Comparison of ENCODE assay signal across 12 mouse cellular contexts in genomic region chr16:52470226-52470625, GRCm38 (mm10). TPM values are rescaled to one million over a fixed set of nuclear protein-coding genes. Genes with fewer than 3 reads are reported as not detected.
A peak's percentile ranks its signal among the peaks of the same experiment; 100 is the strongest.
DNase-seq lines count a peak whose midpoint lies in the region; ATAC-seq and TF ChIP-seq lines count a peak whose summit lies in the region.
"Had no signal": no experiment of that assay in that cellular context is flagged by ENCODE, and none has a peak within 500 bp of the region (broad histone marks: within the 10 kb centered on the region; RNA-seq: fewer than 3 reads in every experiment).

No protein-coding gene starts in this region.

- no peak overlapping the region for H3K4me3 ChIP-seq in bone marrow macrophage, adult 2 months (ENCODE audit: insufficient read depth, low read length)
- H3K4me3 ChIP-seq in forebrain, embryonic 13.5 days, result no peak overlapping the region
- no peak overlapping the region for H3K4me3 ChIP-seq in limb, embryonic 10.5 days
- H3K4me3 ChIP-seq: limb, embryonic 15.5 days had no signal

- no peak for TF ChIP-seq POLR2A in bone marrow macrophage, adult 2 months (IDR thresholded peaks at IDR 0.05; ENCODE audit: borderline replicate concordance, low read depth, low read length)

- peak; percentile 94 for ATAC-seq in monocyte, adult 5-6 weeks (replicated peaks; ENCODE audit: insufficient number of reproducible peaks, low FRiP score, low TSS enrichment, poor library complexity, severe bottlenecking)
- ATAC-seq in forebrain, embryonic 13.5 days, result no peak
- ATAC-seq: forebrain, embryonic 16.5 days had no signal

- no peak for TF ChIP-seq CTCF in bone marrow macrophage, adult 2 months (IDR thresholded peaks at IDR 0.05; ENCODE audit: low read depth, low read length)

- H3K4me1 ChIP-seq in bone marrow macrophage, adult 2 months (ENCODE audit: control insufficient read depth, insufficient read depth, low read length), result peaks cover 40% of the 10 kb centered on the region
- no peaks in the 10 kb centered on the region for H3K4me1 ChIP-seq in forebrain, embryonic 13.5 days
- H3K4me1 ChIP-seq in limb, embryonic 10.5 days, result no peaks in the 10 kb centered on the region

- H3K27me3 ChIP-seq in forebrain, embryonic 13.5 days, result no peaks in the 10 kb centered on the region
- no peaks in the 10 kb centered on the region for H3K27me3 ChIP-seq in limb, embryonic 10.5 days (ENCODE audit: low read depth, poor library complexity, severe bottlenecking)
- H3K27me3 ChIP-seq: limb, embryonic 15.5 days had no signal

- H3K9ac ChIP-seq in forebrain, embryonic 13.5 days, result no peak overlapping the region
- H3K9ac ChIP-seq: limb, embryonic 15.5 days had no signal

- H3K9me3 ChIP-seq in forebrain, embryonic 13.5 days (replicated peaks), result no peaks in the 10 kb centered on the region
- H3K9me3 ChIP-seq in limb, embryonic 10.5 days (replicated peaks), result no peaks in the 10 kb centered on the region
- H3K9me3 ChIP-seq: limb, embryonic 15.5 days had no signal

- peak; percentile 21 for DNase-seq in layer of hippocampus, adult 9-11 months
- DNase-seq in layer of hippocampus, postnatal 14 days (ENCODE audit: low spot score in 2 of 2), result no peak
- peak; percentile 43 to 61 for DNase-seq in B cell, adult 2 months
- DNase-seq in gastrocnemius, postnatal 10 days, result no peak
- no peak for DNase-seq in limb, embryonic 10.5 days (ENCODE audit: low spot score)
- DNase-seq: adrenal gland, postnatal 36 days; kidney, postnatal 25 days had no signal

- no peaks in the 10 kb centered on the region for H3K36me3 ChIP-seq in forebrain, embryonic 13.5 days (ENCODE audit: poor library complexity, severe bottlenecking)
- H3K36me3 ChIP-seq in limb, embryonic 10.5 days, result no peaks in the 10 kb centered on the region
- H3K36me3 ChIP-seq: limb, embryonic 15.5 days had no signal

- H3K27ac ChIP-seq in bone marrow macrophage, adult 2 months (ENCODE audit: insufficient read depth, low read depth, low read length), result peak overlapping the region; percentile 94
- H3K27ac ChIP-seq in forebrain, embryonic 13.5 days, result no peak overlapping the region
- no peak overlapping the region for H3K27ac ChIP-seq in limb, embryonic 10.5 days
- H3K27ac ChIP-seq: limb, embryonic 15.5 days had no signal

- WGBS in forebrain, embryonic 13.5 days, result 82% methylated on average over 3 of the region's 3 CpGs
- 88% methylated on average over 3 of the region's 3 CpGs for WGBS in limb, embryonic 10.5 days

- H3K4me2 ChIP-seq in forebrain, embryonic 13.5 days, result no peak overlapping the region
- H3K4me2 ChIP-seq: limb, embryonic 15.5 days had no signal

RNA-seq across cellular contexts. Expression of gene Alcam, which starts 16.4 kb away (rescaled TPM):
- total RNA-seq in layer of hippocampus, postnatal 14 days (2021), result 100 to 1,000 TPM; 107 to 109 TPM
- polyA plus RNA-seq in bone marrow macrophage, adult 2 months (2012; ENCODE audit: insufficient read depth, insufficient read length, missing spikeins), result 133 and 141 TPM in 2 replicates
- total RNA-seq in monocyte, adult 5-6 weeks (2017), result 77.2 to 82.4 TPM (median 80.4 TPM) in 3 replicates
- 15.2 and 16.1 TPM in 2 replicates for polyA plus RNA-seq in forebrain, embryonic 13.5 days (2015; fragmentation: Nextera tagmentation; extraction: Ambion mirVana)
- 1 to 10 TPM; 2.5 to 3.9 TPM for total RNA-seq in gastrocnemius, postnatal 10 days (2021)
- polyA plus RNA-seq in limb, embryonic 10.5 days (2016; fragmentation: Nextera tagmentation; extraction: Ambion mirVana), result 3.6 and 4.0 TPM in 2 replicates

Comparison
In these comparisons a context has a peak if more than half of its experiments do, and no peak if none do; other contexts are left out.
1. DNase-seq: peak in layer of hippocampus, adult 9-11 months (single experiment) and B cell, adult 2 months (2 of 2); none in layer of hippocampus, postnatal 14 days (0 of 2), gastrocnemius, postnatal 10 days (single experiment) and limb, embryonic 10.5 days (single experiment).
2. RNA of gene Alcam, which starts 16.4 kb away (total RNA-seq): 107 to 109 TPM in layer of hippocampus, postnatal 14 days and 77.2 to 82.4 TPM in monocyte, adult 5-6 weeks; 2.5 to 3.9 TPM in gastrocnemius, postnatal 10 days; every median in the first group is over 10 times any median in the second.